Mouse (Mus musculus): ENCODE results near the gene Entpd8.

DNA sequence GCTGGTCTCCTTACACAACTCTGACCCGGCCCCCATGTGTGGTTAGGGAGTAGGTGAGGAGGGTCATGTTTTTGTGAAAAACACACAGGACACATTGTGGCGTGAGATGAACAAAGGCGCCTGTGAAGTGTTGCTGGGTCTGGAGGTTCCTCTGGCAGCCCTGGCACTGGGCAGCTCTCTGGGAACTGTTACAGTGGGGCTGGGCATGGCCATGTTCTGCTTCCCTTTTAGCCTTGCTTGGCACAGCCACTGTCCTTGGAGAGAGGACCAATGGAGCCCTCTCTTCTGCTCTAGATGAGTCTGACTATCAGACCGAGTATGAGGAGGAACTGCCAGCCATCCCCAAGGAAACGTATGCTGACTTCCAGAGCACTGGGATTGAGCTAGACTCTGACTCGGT, 27.0 kb upstream of the Entpd8 start:
- TF ChIP-seq CHD2 (IDR thresholded peaks at IDR 0.05; ENCODE audit: low read depth, low read length) (no peak), MAFK (IDR thresholded peaks at IDR 0.05; ENCODE audit: insufficient read depth, low read depth, low read length) (no peak), ZC3H11A (IDR thresholded peaks at IDR 0.05; ENCODE audit: borderline replicate concordance, low read depth, low read length) (no peak), HCFC1 (IDR thresholded peaks at IDR 0.05; ENCODE audit: borderline replicate concordance, insufficient read depth, low read length) (no peak)

Data from ES-E14 (cell line).